Mouse (Mus musculus): ENCODE data around the gene Taok3. TPM values are rescaled to one million over a fixed set of nuclear protein-coding genes. Genes with fewer than 3 reads are reported as not detected.

The Taok3 gene
- polyA plus RNA-seq, 1 experiment from 2014 or later: 13.3 TPM

GRCm38 (mm10) chr5:117239106-117239505, 119.2 kb downstream of the Taok3 start:
- ATAC-seq (ENCODE audit: insufficient number of reproducible peaks, low FRiP score): no peak
- no peaks in the 10 kb centered on the region for H3K9me3 ChIP-seq (replicated peaks)
- H3K36me3 ChIP-seq: peaks cover 7% of the 10 kb centered on the region; the same call in 1 of the 2 replicates
- no peaks in the 10 kb centered on the region for H3K27me3 ChIP-seq (replicated peaks)
- no peaks in the 10 kb centered on the region; the same call in 1 of the 2 replicates for H3K4me1 ChIP-seq (replicated peaks)
- 79% methylated on average over 4 of the region's 4 CpGs for WGBS
- H3K27ac ChIP-seq (ENCODE audit: poor library complexity, severe bottlenecking): no peak overlapping the region
- no peak overlapping the region for H3K9ac ChIP-seq
- H3K4me2 ChIP-seq: no peak overlapping the region
- no peak overlapping the region for H3K4me3 ChIP-seq

GRCm38 (mm10) chr5:117240321-117240731, 120.4 kb downstream of the Taok3 start:
- ATAC-seq (ENCODE audit: insufficient number of reproducible peaks, low FRiP score): no peak
- H3K27ac ChIP-seq (ENCODE audit: poor library complexity, severe bottlenecking): no peak overlapping the region
- H3K27me3 ChIP-seq (replicated peaks): no peaks in the 10 kb centered on the region
- H3K4me3 ChIP-seq: peak overlapping the region; percentile 56
- H3K9me3 ChIP-seq (replicated peaks): no peaks in the 10 kb centered on the region
- H3K4me1 ChIP-seq (replicated peaks): no peaks in the 10 kb centered on the region; the same call in 1 of the 2 replicates
- peak overlapping the region; percentile 88 for H3K4me2 ChIP-seq
- peak overlapping the region; percentile 60 for H3K9ac ChIP-seq
- no peaks in the 10 kb centered on the region; the same call in 1 of the 2 replicates for H3K36me3 ChIP-seq
- WGBS: 13% methylated on average over 12 of the region's 12 CpGs

- Histone ChIP-seq H3K9ac (peak overlapping the region; percentile 60), H3K4me2 (peak overlapping the region; percentile 88), H3K27me3 (replicated peaks) (no peaks in the 10 kb centered on the region), H3K27ac (ENCODE audit: poor library complexity, severe bottlenecking) (peak overlapping the region; percentile 6; the same call in 1 of the 2 replicates), H3K4me3 (peak overlapping the region; percentile 56), H3K9me3 (replicated peaks) (no peaks in the 10 kb centered on the region), H3K36me3 (no peaks in the 10 kb centered on the region; the same call in 1 of the 2 replicates), H3K4me1 (replicated peaks) (no peaks in the 10 kb centered on the region; the same call in 1 of the 2 replicates)
- WGBS: 7% methylated on average over 32 of the region's 32 CpGs
- no peak for ATAC-seq (ENCODE audit: insufficient number of reproducible peaks, low FRiP score)
Measured at GRCm38 (mm10) chr5:117240761-117241322, 120.9 kb downstream of the Taok3 start.

- Histone ChIP-seq H3K36me3 (no peaks in the 10 kb centered on the region; the same call in 1 of the 2 replicates), H3K4me2 (peak overlapping the region; percentile 49), H3K9ac (no peak overlapping the region), H3K27me3 (replicated peaks) (no peaks in the 10 kb centered on the region), H3K9me3 (replicated peaks) (no peaks in the 10 kb centered on the region), H3K4me3 (no peak overlapping the region), H3K4me1 (replicated peaks) (no peaks in the 10 kb centered on the region; the same call in 1 of the 2 replicates), H3K27ac (ENCODE audit: poor library complexity, severe bottlenecking) (no peak overlapping the region)
- no peak for ATAC-seq (ENCODE audit: insufficient number of reproducible peaks, low FRiP score)
- 55% methylated on average over 16 of the region's 16 CpGs for WGBS
Measured at GRCm38 (mm10) chr5:117241935-117242531, 122.1 kb downstream of the Taok3 start.

- no peak overlapping the region for H3K27ac ChIP-seq (ENCODE audit: poor library complexity, severe bottlenecking)
Measured at GRCm38 (mm10) chr5:117242671-117243478, 122.9 kb downstream of the Taok3 start.

GRCm38 (mm10) chr5:117245170-117245569, 125.2 kb downstream of the Taok3 start:
- no peaks in the 10 kb centered on the region for H3K9me3 ChIP-seq (replicated peaks)
- H3K4me1 ChIP-seq (replicated peaks): peaks cover 11% of the 10 kb centered on the region
- H3K4me3 ChIP-seq: no peak overlapping the region
- no peak overlapping the region for H3K9ac ChIP-seq
- H3K27me3 ChIP-seq (replicated peaks): no peaks in the 10 kb centered on the region
- no peak overlapping the region for H3K27ac ChIP-seq (ENCODE audit: poor library complexity, severe bottlenecking)
- WGBS: 89% methylated on average over 8 of the region's 8 CpGs
- H3K4me2 ChIP-seq: no peak overlapping the region
- H3K36me3 ChIP-seq: no peaks in the 10 kb centered on the region; the same call in 1 of the 2 replicates
- no peak for ATAC-seq (ENCODE audit: insufficient number of reproducible peaks, low FRiP score)

More at GRCm38 (mm10) chr5:117242671-117243478, 122.9 kb downstream of the Taok3 start:
- ATAC-seq (ENCODE audit: insufficient number of reproducible peaks, low FRiP score): no peak
- Histone ChIP-seq H3K4me2 (peak overlapping the region; percentile 65), H3K27me3 (replicated peaks) (no peaks in the 10 kb centered on the region), H3K36me3 (no peaks in the 10 kb centered on the region; the same call in 1 of the 2 replicates), H3K4me1 (replicated peaks) (no peaks in the 10 kb centered on the region; the same call in 1 of the 2 replicates), H3K9ac (0 out of 2 replicates have a peak overlapping the region, but pooled peaks have one; percentile 14), H3K4me3 (peak overlapping the region; percentile 39), H3K9me3 (replicated peaks) (no peaks in the 10 kb centered on the region)
- 33% methylated on average over 22 of the region's 22 CpGs for WGBS

- peak; percentile 30; the same call in 1 of the 2 replicates for ATAC-seq (ENCODE audit: insufficient number of reproducible peaks, low FRiP score)
- H3K27me3 ChIP-seq (replicated peaks): no peaks in the 10 kb centered on the region
- no peaks in the 10 kb centered on the region for H3K9me3 ChIP-seq (replicated peaks)
- no peak overlapping the region for H3K4me3 ChIP-seq
- peaks cover 18% of the 10 kb centered on the region for H3K36me3 ChIP-seq
- 15% methylated on average over 10 of the region's 10 CpGs for WGBS
- no peak overlapping the region for H3K27ac ChIP-seq (ENCODE audit: poor library complexity, severe bottlenecking)
- peak overlapping the region; percentile 3; the same call in 1 of the 2 replicates for H3K4me2 ChIP-seq
- peaks cover 11% of the 10 kb centered on the region for H3K4me1 ChIP-seq (replicated peaks)
- peak overlapping the region; percentile 23; the same call in 1 of the 2 replicates for H3K9ac ChIP-seq
Measured at GRCm38 (mm10) chr5:117248351-117248750, 128.4 kb downstream of the Taok3 start.

GRCm38 (mm10) chr5:117250796-117251195, 130.9 kb downstream of the Taok3 start:
- no peak for ATAC-seq (ENCODE audit: insufficient number of reproducible peaks, low FRiP score)
- Histone ChIP-seq H3K4me3 (no peak overlapping the region), H3K9ac (no peak overlapping the region), H3K4me2 (no peak overlapping the region), H3K27ac (ENCODE audit: poor library complexity, severe bottlenecking) (no peak overlapping the region), H3K36me3 (peaks cover 22% of the 10 kb centered on the region), H3K4me1 (replicated peaks) (peaks cover 11% of the 10 kb centered on the region), H3K9me3 (replicated peaks) (no peaks in the 10 kb centered on the region), H3K27me3 (replicated peaks) (no peaks in the 10 kb centered on the region)
- WGBS: 78% methylated on average over 24 of the region's 24 CpGs

GRCm38 (mm10) chr5:117251763-117252162, 131.8 kb downstream of the Taok3 start:
- Histone ChIP-seq H3K4me3 (no peak overlapping the region), H3K4me2 (no peak overlapping the region), H3K27ac (ENCODE audit: poor library complexity, severe bottlenecking) (no peak overlapping the region), H3K27me3 (replicated peaks) (no peaks in the 10 kb centered on the region), H3K9me3 (replicated peaks) (no peaks in the 10 kb centered on the region), H3K9ac (no peak overlapping the region), H3K4me1 (replicated peaks) (peaks cover 11% of the 10 kb centered on the region), H3K36me3 (peaks cover 32% of the 10 kb centered on the region)
- ATAC-seq (ENCODE audit: insufficient number of reproducible peaks, low FRiP score): no peak
- 82% methylated on average over 3 of the region's 3 CpGs for WGBS

GRCm38 (mm10) chr5:117258276-117258675, 138.3 kb downstream of the Taok3 start:
- no peak overlapping the region for H3K4me3 ChIP-seq
- no peak overlapping the region for H3K4me2 ChIP-seq
- no peaks in the 10 kb centered on the region for H3K9me3 ChIP-seq (replicated peaks)
- H3K36me3 ChIP-seq: peaks cover 52% of the 10 kb centered on the region
- no peak for ATAC-seq (ENCODE audit: insufficient number of reproducible peaks, low FRiP score)
- H3K9ac ChIP-seq: no peak overlapping the region
- H3K4me1 ChIP-seq (replicated peaks): no peaks in the 10 kb centered on the region
- WGBS: 92% methylated on average over 15 of the region's 15 CpGs
- no peaks in the 10 kb centered on the region for H3K27me3 ChIP-seq (replicated peaks)
- no peak overlapping the region for H3K27ac ChIP-seq (ENCODE audit: poor library complexity, severe bottlenecking)

GRCm38 (mm10) chr5:117263566-117263965, 143.6 kb downstream of the Taok3 start:
- no peak overlapping the region for H3K4me3 ChIP-seq
- H3K27ac ChIP-seq (ENCODE audit: poor library complexity, severe bottlenecking): no peak overlapping the region
- ATAC-seq (ENCODE audit: insufficient number of reproducible peaks, low FRiP score): 0 out of 2 replicates have a peak, but pooled peaks have one; percentile 11
- H3K4me1 ChIP-seq (replicated peaks): no peaks in the 10 kb centered on the region
- H3K9ac ChIP-seq: no peak overlapping the region
- no peak overlapping the region for H3K4me2 ChIP-seq
- no peaks in the 10 kb centered on the region for H3K27me3 ChIP-seq (replicated peaks)
- H3K9me3 ChIP-seq (replicated peaks): peaks cover 6% of the 10 kb centered on the region
- H3K36me3 ChIP-seq: peaks cover 45% of the 10 kb centered on the region
- WGBS: 80% methylated on average over 21 of the region's 21 CpGs

Data from heart, embryonic 12.5 days (tissue).